9 mouse cellular contexts compared by ENCODE assay signal in the genomic region with DNA sequence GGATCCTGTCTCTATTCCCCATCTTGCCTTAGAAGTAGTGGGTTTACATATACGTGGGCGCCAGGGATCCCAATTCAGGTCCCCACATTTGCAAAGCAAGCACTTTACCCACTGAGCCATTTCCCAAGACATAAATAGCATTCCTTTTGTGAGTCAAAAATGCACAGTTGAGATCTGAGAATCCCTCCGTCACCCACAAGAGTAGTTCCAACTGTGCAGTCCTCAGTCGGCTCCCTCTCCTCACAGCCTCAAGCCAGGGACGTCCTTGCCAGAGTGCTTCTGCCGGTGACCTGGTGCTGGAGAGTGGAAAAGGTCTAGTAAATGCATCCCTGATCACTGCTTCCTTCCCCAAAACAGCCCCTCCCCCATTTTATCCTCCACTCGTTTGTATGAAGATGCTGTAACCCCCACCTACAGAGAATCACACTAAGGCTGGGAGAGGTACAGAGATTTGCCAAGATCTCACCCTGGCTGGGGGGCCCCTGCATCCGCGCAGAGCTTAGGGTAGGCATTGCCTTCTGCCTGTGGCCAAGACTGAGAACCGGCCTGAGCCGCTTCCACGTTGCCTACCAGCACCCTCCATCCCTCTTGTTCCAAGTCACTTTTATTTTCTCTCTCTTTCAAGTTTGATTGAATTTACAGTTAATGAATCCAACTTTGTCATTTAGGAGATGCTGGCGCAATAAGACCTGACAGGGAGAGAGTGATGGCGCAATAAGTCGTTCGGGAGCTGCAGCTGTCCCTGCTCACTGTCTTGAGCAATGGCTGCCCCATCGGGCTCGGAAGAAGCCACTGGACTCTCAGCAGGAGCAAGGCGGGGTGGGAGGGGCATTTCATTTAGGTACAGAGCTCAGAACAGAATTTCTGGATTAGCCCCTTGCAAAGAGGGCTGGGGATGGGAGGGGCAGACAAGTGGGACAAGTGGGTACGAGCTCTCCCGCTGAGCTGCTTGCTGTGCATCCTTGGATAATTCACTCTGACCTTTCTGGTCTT.
A peak's percentile ranks its signal among the peaks of the same experiment; 100 is the strongest.
DNase-seq lines count a peak whose midpoint lies in the region; ATAC-seq lines count a peak whose summit lies in the region.
"Had no signal": no experiment of that assay in that cellular context is flagged by ENCODE, and none has a peak within 500 bp of the region (broad histone marks: within the 10 kb centered on the region; RNA-seq: fewer than 3 reads in every experiment).

No protein-coding gene starts in this region.

- H3K4me1 ChIP-seq in intestine, embryonic 14.5 days (replicated peaks; ENCODE audit: control insufficient read depth, insufficient read depth, low read length): peaks cover 8% of the 10 kb centered on the region
- no peaks in the 10 kb centered on the region for H3K4me1 ChIP-seq in intestine, embryonic 16.5 days (ENCODE audit: control insufficient read depth, insufficient read depth, low read length)
- H3K4me1 ChIP-seq in hindbrain, embryonic 13.5 days (replicated peaks): peaks cover 9% of the 10 kb centered on the region; the same call in 1 of the 2 replicates
- H3K4me1 ChIP-seq in forebrain, embryonic 13.5 days: no peaks in the 10 kb centered on the region; the same call in 1 of the 2 replicates

- 34% methylated on average over 21 of the region's 21 CpGs for WGBS in intestine, embryonic 14.5 days
- 44% methylated on average over 21 of the region's 21 CpGs for WGBS in intestine, embryonic 16.5 days
- WGBS in hindbrain, embryonic 13.5 days: 47% methylated on average over 21 of the region's 21 CpGs
- WGBS in forebrain, embryonic 13.5 days: 47% methylated on average over 21 of the region's 21 CpGs

- H3K27me3 ChIP-seq in intestine, embryonic 14.5 days (replicated peaks; ENCODE audit: control insufficient read depth, insufficient read depth, low read length): no peaks in the 10 kb centered on the region
- no peaks in the 10 kb centered on the region for H3K27me3 ChIP-seq in intestine, embryonic 16.5 days (replicated peaks; ENCODE audit: control insufficient read depth, insufficient read depth, low read length)
- no peaks in the 10 kb centered on the region for H3K27me3 ChIP-seq in hindbrain, embryonic 13.5 days
- H3K27me3 ChIP-seq in forebrain, embryonic 13.5 days: 0 out of 2 replicates have a peak, but pooled peaks cover 7% of the 10 kb centered on the region

- no peaks in the 10 kb centered on the region for H3K36me3 ChIP-seq in intestine, embryonic 14.5 days (ENCODE audit: control insufficient read depth, insufficient read depth, low read length)
- H3K36me3 ChIP-seq in intestine, embryonic 16.5 days (ENCODE audit: control insufficient read depth, insufficient read depth, low read length): no peaks in the 10 kb centered on the region
- H3K36me3 ChIP-seq in hindbrain, embryonic 13.5 days: no peaks in the 10 kb centered on the region
- H3K36me3 ChIP-seq in forebrain, embryonic 13.5 days (ENCODE audit: poor library complexity, severe bottlenecking): no peaks in the 10 kb centered on the region

- H3K4me2 ChIP-seq in intestine, embryonic 14.5 days (ENCODE audit: low read length): peak overlapping the region; percentile 28
- no peak overlapping the region for H3K4me2 ChIP-seq in intestine, embryonic 16.5 days (ENCODE audit: low read depth, low read length)
- H3K4me2 ChIP-seq in hindbrain, embryonic 13.5 days: peak overlapping the region; percentile 17
- H3K4me2 ChIP-seq in forebrain, embryonic 13.5 days: no peak overlapping the region
- H3K4me2 ChIP-seq: liver, embryonic 11.5 days had no signal

- no peak overlapping the region for H3K4me3 ChIP-seq in intestine, embryonic 14.5 days (ENCODE audit: low read depth, low read length)
- no peak overlapping the region for H3K4me3 ChIP-seq in intestine, embryonic 16.5 days (ENCODE audit: low read length)
- no peak overlapping the region for H3K4me3 ChIP-seq in hindbrain, embryonic 13.5 days
- H3K4me3 ChIP-seq in forebrain, embryonic 13.5 days: no peak overlapping the region

- H3K9me3 ChIP-seq in intestine, embryonic 14.5 days (ENCODE audit: control insufficient read depth, low read length): no peaks in the 10 kb centered on the region
- H3K9me3 ChIP-seq in intestine, embryonic 16.5 days (ENCODE audit: control insufficient read depth, low read length): no peaks in the 10 kb centered on the region
- H3K9me3 ChIP-seq in hindbrain, embryonic 13.5 days: no peaks in the 10 kb centered on the region
- H3K9me3 ChIP-seq in forebrain, embryonic 13.5 days (replicated peaks): no peaks in the 10 kb centered on the region

- DNase-seq in intestine, embryonic 14.5 days (ENCODE audit: low spot score): no peak
- peak; percentile 45 for DNase-seq in adipocyte (ENCODE audit: low spot score)
- peak; percentile 38 to 68 for DNase-seq in lung, postnatal 4 days
- DNase-seq in frontal cortex, postnatal 36 days (ENCODE audit: low spot score in 2 of 2): no peak
- DNase-seq in frontal cortex, postnatal 10 days (ENCODE audit: low spot score in 2 of 2): no peak

- H3K27ac ChIP-seq in intestine, embryonic 14.5 days (ENCODE audit: low read depth): no peak overlapping the region
- H3K27ac ChIP-seq in intestine, embryonic 16.5 days (ENCODE audit: low read length): no peak overlapping the region
- H3K27ac ChIP-seq in hindbrain, embryonic 13.5 days: no peak overlapping the region
- H3K27ac ChIP-seq in forebrain, embryonic 13.5 days: no peak overlapping the region

- H3K9ac ChIP-seq in intestine, embryonic 14.5 days (ENCODE audit: low read length): no peak overlapping the region
- no peak overlapping the region for H3K9ac ChIP-seq in intestine, embryonic 16.5 days (ENCODE audit: low read depth, low read length)
- no peak overlapping the region for H3K9ac ChIP-seq in hindbrain, embryonic 13.5 days
- no peak overlapping the region for H3K9ac ChIP-seq in forebrain, embryonic 13.5 days

- no peak for ATAC-seq in intestine, embryonic 14.5 days (replicated peaks; ENCODE audit: low FRiP score, low TSS enrichment, low read depth)
- no peak; the same call in 1 of the 2 replicates for ATAC-seq in intestine, embryonic 16.5 days
- 0 out of 2 replicates have a peak, but pooled peaks have one; percentile 61 for ATAC-seq in hindbrain, embryonic 13.5 days (ENCODE audit: low FRiP score)
- no peak for ATAC-seq in forebrain, embryonic 13.5 days

Comparison
In these comparisons a context has a peak if more than half of its experiments do, and no peak if none do; other contexts are left out.
1. H3K4me2 ChIP-seq: peak in intestine, embryonic 14.5 days (single experiment) and hindbrain, embryonic 13.5 days (single experiment); none in intestine, embryonic 16.5 days (single experiment) and forebrain, embryonic 13.5 days (single experiment).
2. DNase-seq: peak in adipocyte (single experiment) and lung, postnatal 4 days (2 of 2); none in intestine, embryonic 14.5 days (single experiment), frontal cortex, postnatal 36 days (0 of 2) and frontal cortex, postnatal 10 days (0 of 2).